Mouse (Mus musculus): ENCODE data around the gene Lexm.

Gene Lexm

GRCm38 (mm10) chr4:106560213-106560845, 56.7 kb downstream of the Lexm start:
- in situ Hi-C loops (cut with MboI; ENCODE audit: low pct_unique_long_range_greater_than_20kb in 1 of 2, low sequenced_read_pairs in 2 of 2, unreplicated experiment in 1 of 2) = no loop called here

GRCm38 (mm10) chr4:106559343-106560212, 57.5 kb downstream of the Lexm start:
- in situ Hi-C loops (cut with MboI; ENCODE audit: low pct_unique_long_range_greater_than_20kb in 1 of 2, low sequenced_read_pairs in 2 of 2, unreplicated experiment in 1 of 2) = no loop called here

- in situ Hi-C loops (cut with MboI; ENCODE audit: low pct_unique_long_range_greater_than_20kb in 1 of 2, low sequenced_read_pairs in 2 of 2, unreplicated experiment in 1 of 2) = no loop called here
These were observed 59.1 kb downstream of the Lexm start for GRCm38 (mm10) chr4:106557978-106558377.

GRCm38 (mm10) chr4:106557262-106557661, 59.8 kb downstream of the Lexm start:
- in situ Hi-C loops (cut with MboI; ENCODE audit: low pct_unique_long_range_greater_than_20kb in 1 of 2, low sequenced_read_pairs in 2 of 2, unreplicated experiment in 1 of 2) = no loop called here

DNA sequence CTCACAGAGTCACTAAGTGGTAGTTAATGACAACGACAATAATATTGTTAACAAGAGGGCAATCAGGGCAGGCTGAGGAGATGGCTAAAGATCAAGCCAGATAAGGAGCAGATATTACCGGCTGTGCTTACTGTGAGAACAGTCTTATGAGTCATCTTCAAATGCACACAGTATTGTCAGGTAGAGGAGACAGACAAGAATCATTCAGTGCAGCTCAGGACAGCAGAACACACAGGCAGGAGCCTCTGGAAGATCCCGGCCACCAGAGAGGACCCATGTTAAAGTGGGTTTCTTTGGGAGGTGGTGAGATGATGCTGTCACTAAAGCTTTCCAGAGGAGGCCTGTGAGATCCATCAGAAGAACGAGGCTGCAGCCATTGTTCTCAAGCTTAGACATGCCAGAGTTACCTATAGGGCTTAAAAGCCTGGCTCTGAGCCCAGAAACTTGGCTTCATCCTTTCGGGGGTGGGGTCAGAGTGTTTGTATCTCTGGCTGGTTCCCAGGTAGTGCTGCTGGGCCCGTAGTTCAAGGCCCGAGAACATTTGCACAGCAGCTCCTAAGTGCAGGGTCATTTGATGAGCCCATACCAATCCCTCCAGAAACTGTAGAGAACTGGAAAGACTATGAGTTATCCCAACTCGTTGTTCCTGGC, 66.4 kb downstream of the Lexm start:
- in situ Hi-C loops (cut with MboI; ENCODE audit: low pct_unique_long_range_greater_than_20kb in 1 of 2, low sequenced_read_pairs in 2 of 2, unreplicated experiment in 1 of 2) = no loop called here

- in situ Hi-C loops (cut with MboI; ENCODE audit: low pct_unique_long_range_greater_than_20kb in 1 of 2, low sequenced_read_pairs in 2 of 2, unreplicated experiment in 1 of 2) = no loop called here
These were observed 68.9 kb downstream of the Lexm start for GRCm38 (mm10) chr4:106548113-106548512.

- in situ Hi-C loops (cut with MboI; ENCODE audit: low pct_unique_long_range_greater_than_20kb in 1 of 2, low sequenced_read_pairs in 2 of 2, unreplicated experiment in 1 of 2) = no loop called here
These were observed 70.1 kb downstream of the Lexm start for GRCm38 (mm10) chr4:106546896-106547295.

- in situ Hi-C loops (cut with MboI; ENCODE audit: low pct_unique_long_range_greater_than_20kb in 1 of 2, low sequenced_read_pairs in 2 of 2, unreplicated experiment in 1 of 2) = no loop called here
These were observed 71.1 kb downstream of the Lexm start for GRCm38 (mm10) chr4:106545817-106546373.

DNA sequence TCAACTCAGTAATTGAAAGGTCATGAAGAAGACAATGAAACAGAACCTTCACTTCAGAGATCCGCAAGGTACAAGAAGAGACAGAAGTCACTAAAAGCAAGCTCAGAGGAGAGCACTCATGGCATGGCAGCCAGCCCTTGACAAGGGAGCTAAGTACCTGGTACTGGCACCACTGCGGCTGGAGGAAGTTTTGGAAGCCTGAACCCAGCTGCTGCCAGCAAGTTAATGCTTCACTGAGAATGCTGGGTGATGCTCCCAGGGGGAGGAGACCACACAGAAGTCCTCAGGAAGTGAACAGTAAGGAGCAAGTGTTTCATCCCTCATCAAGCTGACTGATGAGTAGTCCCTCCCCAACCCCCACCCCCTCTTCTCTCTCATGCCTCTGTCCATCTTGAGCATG, 74.8 kb downstream of the Lexm start:
- in situ Hi-C loops (cut with MboI; ENCODE audit: low pct_unique_long_range_greater_than_20kb in 1 of 2, low sequenced_read_pairs in 2 of 2, unreplicated experiment in 1 of 2) = no loop called here

DNA sequence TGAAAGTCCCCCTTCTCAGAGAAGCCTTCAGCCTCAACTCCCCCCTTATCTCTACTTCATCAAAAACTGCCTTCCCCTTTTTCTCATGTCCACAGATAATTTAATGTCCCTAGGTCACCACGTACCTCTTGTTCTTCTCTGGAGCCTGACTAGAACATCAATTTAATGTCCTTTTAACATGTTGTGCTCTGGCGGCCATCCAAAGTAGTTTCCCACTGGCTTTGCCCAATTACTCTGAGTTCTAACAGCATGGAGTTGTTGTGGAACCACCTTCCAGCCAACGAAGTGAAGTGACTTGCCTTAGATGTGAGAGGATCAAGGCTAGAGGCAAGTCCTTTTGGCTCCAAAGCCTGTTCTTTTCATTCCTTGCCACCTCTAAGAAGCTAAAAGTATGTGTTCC, 75.5 kb downstream of the Lexm start:
- in situ Hi-C loops (cut with MboI; ENCODE audit: low pct_unique_long_range_greater_than_20kb in 1 of 2, low sequenced_read_pairs in 2 of 2, unreplicated experiment in 1 of 2) = no loop called here
